In the genomic region with DNA sequence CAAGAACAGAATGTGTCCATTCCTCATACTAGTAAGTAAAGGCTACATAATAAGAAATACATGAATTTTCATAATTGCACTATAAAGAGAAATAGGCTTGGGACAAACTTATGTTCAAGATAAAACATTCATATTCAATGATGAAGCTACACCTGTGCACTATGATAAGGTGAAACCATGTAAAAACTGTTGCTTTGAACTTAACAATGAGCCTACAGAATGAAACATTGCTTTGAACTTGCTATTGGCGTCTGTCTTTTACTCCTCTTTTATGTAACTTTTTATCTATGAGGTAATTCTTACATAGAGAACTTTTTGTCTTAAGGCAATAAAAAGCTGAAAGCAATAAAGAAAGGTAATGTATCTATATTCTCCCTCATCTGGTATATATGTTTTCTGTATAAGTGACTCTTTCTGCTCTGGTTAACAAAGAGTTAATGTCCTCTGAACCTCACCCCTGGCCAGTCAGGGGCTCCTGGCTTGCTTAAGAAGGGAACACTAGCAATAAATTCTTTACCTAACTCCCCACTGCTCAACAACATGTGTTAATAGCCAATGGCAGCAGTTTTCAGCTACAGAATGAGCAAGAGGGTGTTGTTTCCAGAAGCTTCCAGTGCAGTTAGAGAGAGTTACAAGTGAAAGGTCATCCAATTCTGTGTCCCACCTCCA, we compare ENCODE assay signal across 21 mouse cellular contexts.
"Had no signal": no experiment of that assay in that cellular context is flagged by ENCODE, and none has a peak within 500 bp of the region (broad histone marks: within the 10 kb centered on the region; RNA-seq: fewer than 3 reads in every experiment).

No protein-coding gene starts in this region.

- DNase-seq: gastrocnemius, postnatal 25 days; heart, adult 18-20 months; heart, postnatal 14 days; heart, postnatal 36 days; kidney, adult 11 months; kidney, adult 2 months; kidney, postnatal 14 days; kidney, postnatal 4 days; liver had no signal

- H3K27ac ChIP-seq: heart, embryonic 13.5 days; heart, embryonic 15.5 days; hindbrain, embryonic 13.5 days; hindbrain, embryonic 15.5 days; hindbrain, postnatal 0 days; layer of hippocampus, adult 2 months; left cerebral cortex, adult 2 months; limb, embryonic 12.5 days; liver, embryonic 14.5 days had no signal

- H3K9ac ChIP-seq: heart, embryonic 13.5 days; heart, embryonic 15.5 days; hindbrain, embryonic 13.5 days; hindbrain, embryonic 15.5 days; limb, embryonic 12.5 days; liver, embryonic 14.5 days had no signal

- H3K27me3 ChIP-seq: heart, embryonic 13.5 days; heart, embryonic 15.5 days; hindbrain, embryonic 13.5 days; hindbrain, embryonic 15.5 days; limb, embryonic 12.5 days had no signal

- H3K4me3 ChIP-seq: heart, embryonic 13.5 days; heart, embryonic 15.5 days; hindbrain, embryonic 13.5 days; hindbrain, embryonic 15.5 days; layer of hippocampus, adult 2 months; left cerebral cortex, adult 2 months; limb, embryonic 12.5 days had no signal

- H3K36me3 ChIP-seq: heart, embryonic 13.5 days; heart, embryonic 15.5 days; hindbrain, embryonic 13.5 days; hindbrain, embryonic 15.5 days; limb, embryonic 12.5 days had no signal

- H3K4me1 ChIP-seq: heart, embryonic 13.5 days; heart, embryonic 15.5 days; hindbrain, embryonic 13.5 days; hindbrain, embryonic 15.5 days; limb, embryonic 12.5 days had no signal

- H3K9me3 ChIP-seq: heart, embryonic 13.5 days; heart, embryonic 15.5 days; hindbrain, embryonic 13.5 days; hindbrain, embryonic 15.5 days; limb, embryonic 12.5 days had no signal

- H3K4me2 ChIP-seq: heart, embryonic 11.5 days; heart, embryonic 13.5 days; heart, embryonic 15.5 days; hindbrain, embryonic 13.5 days; hindbrain, embryonic 15.5 days; limb, embryonic 12.5 days; liver, embryonic 11.5 days had no signal

- ATAC-seq: forebrain, embryonic 16.5 days; hindbrain, postnatal 0 days had no signal
